Mouse (Mus musculus) layer of hippocampus, adult 11-12 months (tissue): ENCODE data around the gene Ndufs4.

Source experiments
- DNase-seq: peaks from one replicate; pipeline ENCODE4 v3.0.0; 2022; ENCODE audit warnings: low spot score

Ndufs4 gene

GRCm38 (mm10) chr13:114388211-114388965 is at the start of gene Ndufs4:
Gene Ndufs4, minus strand, starts transcription at chr13:114388258.
- no peak for DNase-seq

DNA sequence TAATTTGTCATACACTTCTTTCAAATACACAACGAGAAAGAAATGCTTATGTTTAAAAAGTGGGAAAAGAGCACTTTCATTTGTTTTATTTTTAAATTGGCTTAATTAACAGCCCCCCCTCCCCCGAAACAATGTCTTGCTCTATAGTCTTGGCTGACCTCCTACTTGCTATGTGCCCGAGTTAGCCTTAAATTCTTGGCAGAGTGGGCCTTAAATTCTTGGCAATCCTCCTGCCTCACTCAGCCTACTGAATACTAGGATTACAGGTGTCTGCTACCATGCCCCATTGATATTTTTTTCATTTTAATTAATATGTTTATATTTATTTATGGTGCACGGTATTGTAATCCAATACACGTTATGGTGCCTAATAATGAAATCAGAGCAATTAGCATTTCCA is 44.4 kb upstream of the Ndufs4 start:
- no peak for DNase-seq

DNA sequence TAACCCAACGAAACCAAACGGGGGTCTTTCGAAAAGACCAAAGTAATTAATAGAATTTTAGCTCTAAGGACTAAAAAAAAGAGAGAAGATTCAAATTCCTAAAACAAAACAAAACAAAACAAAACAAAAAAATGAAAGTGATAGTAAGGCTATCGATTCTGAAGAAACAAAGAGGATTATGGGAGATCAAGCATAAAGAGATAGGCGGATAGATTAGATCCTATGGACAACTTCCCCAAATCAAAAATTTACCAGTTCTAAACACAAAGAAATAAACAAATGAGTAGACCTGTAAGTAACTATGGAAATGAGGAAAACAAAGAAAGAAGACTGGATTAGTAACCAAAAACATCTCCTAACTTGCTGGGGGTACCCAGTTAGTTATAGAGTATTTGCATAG is 37.2 kb upstream of the Ndufs4 start:
- DNase-seq: no peak

- DNase-seq: no peak
Measured at GRCm38 (mm10) chr13:114420235-114420634, 32.2 kb upstream of the Ndufs4 start.

GRCm38 (mm10) chr13:114419364-114419763 is 31.3 kb upstream of the Ndufs4 start:
- DNase-seq: no peak

GRCm38 (mm10) chr13:114412326-114412725 is 24.3 kb upstream of the Ndufs4 start:
- DNase-seq: no peak

- DNase-seq: no peak
Measured at GRCm38 (mm10) chr13:114406866-114407265, 18.8 kb upstream of the Ndufs4 start.

DNA sequence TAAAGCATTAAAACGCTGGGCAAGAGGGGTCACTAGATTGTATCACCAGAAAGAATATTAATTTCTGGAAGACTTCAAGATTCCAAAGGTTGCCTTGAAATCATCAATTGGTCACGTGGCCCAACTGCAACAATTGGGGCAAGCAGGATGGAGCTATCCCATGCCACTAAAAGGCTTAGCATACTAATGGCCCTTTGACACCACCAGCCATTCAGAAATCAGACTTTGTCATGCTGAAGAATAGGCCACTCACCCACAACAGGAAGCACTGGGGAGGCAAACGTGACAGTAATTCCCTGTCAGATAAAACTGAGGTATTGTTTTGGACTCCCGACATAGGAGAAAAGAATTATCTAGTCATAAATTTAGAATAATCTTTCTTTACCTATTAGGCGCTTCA is 18.4 kb upstream of the Ndufs4 start:
- DNase-seq: no peak

DNA sequence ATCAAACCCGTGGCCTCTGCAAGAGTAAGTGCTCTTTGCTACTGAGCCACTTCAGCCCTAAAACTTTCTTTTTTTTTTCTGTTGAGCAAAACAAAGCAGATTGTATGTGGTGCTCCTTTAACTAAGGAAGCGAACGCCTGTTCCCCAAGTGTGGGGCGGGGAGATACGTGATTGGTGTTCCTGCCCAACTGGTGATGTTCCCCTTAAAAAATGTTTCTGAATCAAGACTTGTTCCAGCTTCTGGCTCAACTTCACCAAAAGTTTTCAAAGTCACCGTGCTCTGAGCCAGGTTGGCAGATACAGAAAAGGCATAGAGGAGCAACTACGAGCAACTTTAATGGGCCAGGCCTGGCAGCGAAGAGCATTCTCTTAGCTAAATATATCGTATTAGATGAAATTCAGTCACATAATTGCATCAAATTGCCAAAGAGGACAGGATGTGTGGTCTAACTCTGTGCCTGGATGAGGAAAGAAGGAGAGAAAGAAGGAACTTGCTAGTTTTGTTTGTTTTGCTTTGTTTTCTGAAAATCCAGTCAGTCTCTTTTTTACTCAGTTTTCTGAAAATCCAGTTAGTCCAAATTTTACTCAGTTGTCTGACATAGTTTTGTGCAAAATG is 17.1 kb upstream of the Ndufs4 start:
- DNase-seq: no peak

- no peak for DNase-seq
Measured at GRCm38 (mm10) chr13:114398906-114399305, 10.8 kb upstream of the Ndufs4 start.

GRCm38 (mm10) chr13:114397281-114397680 is 9.2 kb upstream of the Ndufs4 start:
- DNase-seq: no peak

GRCm38 (mm10) chr13:114396863-114397262 is 8.8 kb upstream of the Ndufs4 start:
- DNase-seq: no peak

DNA sequence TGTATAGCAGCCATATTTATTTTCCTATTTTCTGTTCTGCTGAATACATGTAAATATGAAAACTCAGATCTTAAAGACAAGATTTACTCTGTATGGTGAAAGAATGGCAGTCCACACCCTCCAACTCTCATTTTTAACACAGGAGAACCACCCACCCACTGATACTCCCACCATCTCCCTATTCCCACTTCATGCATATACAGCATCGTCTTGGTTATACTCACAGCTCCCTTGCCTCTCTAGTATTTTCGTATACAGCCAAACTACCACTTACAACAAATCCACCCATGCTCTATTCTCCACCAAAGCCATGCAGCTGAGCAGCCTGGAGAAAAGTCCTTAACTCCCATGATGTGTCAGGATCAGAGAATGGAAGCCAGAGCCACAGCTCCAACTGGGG is 6.7 kb upstream of the Ndufs4 start:
- no peak for DNase-seq

DNA sequence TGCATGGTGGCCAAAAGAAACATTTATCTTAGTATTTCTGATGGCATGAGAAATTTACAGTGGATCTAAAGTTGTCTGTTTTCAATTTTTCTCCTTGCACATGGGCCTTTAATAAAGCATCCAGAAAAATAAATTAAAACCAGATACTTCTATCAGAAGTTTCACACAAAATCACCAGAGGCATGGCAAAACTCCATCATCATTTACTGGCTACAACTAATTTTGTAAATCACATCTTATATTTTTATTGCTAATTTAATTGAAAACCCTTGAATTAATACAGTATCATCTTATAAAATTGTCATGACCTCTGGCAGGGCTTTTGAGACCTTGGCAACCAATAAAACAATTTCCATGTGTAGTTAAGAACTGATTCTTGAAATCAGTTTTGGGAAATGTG is 4.4 kb upstream of the Ndufs4 start:
- no peak for DNase-seq

GRCm38 (mm10) chr13:114387521-114388171 is 412 bp downstream of the Ndufs4 start:
- DNase-seq: peak; percentile 92

- DNase-seq: no peak
Measured at GRCm38 (mm10) chr13:114387074-114387487, 977 bp downstream of the Ndufs4 start.

GRCm38 (mm10) chr13:114376511-114376910 is 11.5 kb downstream of the Ndufs4 start:
- DNase-seq: no peak

- DNase-seq: no peak
Measured at GRCm38 (mm10) chr13:114362086-114362485, 26.0 kb downstream of the Ndufs4 start.

DNA sequence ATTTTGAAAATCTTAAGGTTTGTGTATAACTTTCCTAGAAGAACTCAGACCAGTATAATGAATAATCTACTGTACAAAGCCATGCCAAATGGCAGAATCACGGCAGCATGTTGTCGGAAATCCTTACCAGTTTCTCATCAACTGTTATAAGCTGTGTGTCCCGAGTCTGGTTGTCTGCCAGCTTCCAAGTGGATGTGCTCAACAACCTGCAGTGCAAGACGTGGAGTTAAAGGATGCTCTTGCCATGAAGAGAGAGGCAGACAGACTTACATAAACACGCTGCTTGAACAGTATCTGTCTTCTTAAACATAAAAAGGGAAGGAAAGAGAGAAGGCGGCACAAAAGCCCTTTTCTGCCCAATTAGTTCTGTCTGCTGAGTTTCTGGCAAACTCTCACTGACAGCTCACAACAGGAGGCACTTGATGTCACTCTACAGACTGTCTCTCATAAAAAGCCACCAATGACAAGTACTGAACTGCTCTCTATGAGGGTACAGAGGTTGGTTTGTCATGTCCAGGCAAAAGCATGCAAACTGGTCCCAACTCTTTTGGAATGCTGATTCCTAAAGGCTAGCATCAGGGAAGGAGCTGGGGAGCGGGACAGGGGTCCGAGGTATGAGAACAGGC is 36.6 kb downstream of the Ndufs4 start:
- DNase-seq: peak; percentile 18

DNA sequence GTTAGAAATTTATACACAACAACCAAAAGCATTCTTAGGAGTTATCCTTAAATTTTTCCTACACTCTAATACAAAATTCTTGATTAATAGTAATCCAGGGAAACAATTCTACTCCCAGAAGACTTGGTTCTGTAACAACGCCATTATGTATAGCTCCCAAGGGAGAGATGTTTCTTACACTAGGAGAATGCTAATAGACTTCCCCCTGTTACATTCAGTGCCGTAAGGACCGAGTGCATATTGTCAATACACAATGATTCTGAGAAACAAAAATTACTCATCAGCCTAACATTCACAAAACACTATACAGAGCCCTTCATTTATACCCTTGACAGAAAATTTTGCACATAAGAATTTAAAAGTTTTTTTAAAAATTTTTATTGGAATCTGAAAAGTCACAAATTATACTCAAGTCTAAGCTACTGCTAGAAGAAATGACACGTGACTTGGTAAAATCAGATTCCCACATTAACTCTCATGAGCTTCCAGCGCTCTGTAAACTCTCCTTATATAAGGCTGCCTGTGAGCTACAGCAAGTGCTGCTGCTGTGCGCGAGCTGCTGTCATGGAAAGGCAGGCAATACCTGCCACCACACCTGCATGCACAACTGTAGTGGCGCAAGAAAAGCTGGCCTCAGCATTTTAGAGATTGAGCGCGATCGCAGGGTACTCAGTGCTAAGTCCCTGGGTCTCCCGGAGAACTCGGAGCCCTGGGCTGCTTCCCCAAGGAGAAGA is 42.9 kb downstream of the Ndufs4 start:
- DNase-seq: no peak

GRCm38 (mm10) chr13:114344220-114344973 is 43.7 kb downstream of the Ndufs4 start:
- DNase-seq: no peak
